Mouse (Mus musculus): ENCODE results near the gene Slc25a39. TPM values are rescaled to one million over a fixed set of nuclear protein-coding genes. Genes with fewer than 3 reads are reported as not detected.

Slc25a39 gene
- polyA plus RNA-seq, 1 experiment from 2014 or later, result 189 TPM

- peaks cover 6% of the 10 kb centered on the region; the same call in 1 of the 2 replicates for H3K36me3 ChIP-seq (ENCODE audit: control insufficient read depth, insufficient read depth, low read length)
- H3K27ac ChIP-seq (replicated peaks), result no peak overlapping the region
- H3K9me3 ChIP-seq (ENCODE audit: control insufficient read depth, low read length), result no peaks in the 10 kb centered on the region
- H3K4me3 ChIP-seq (ENCODE audit: low read depth, low read length), result no peak overlapping the region
- H3K9ac ChIP-seq (ENCODE audit: low read length), result no peak overlapping the region
- TF ChIP-seq CTCF (IDR thresholded peaks at IDR 0.05; ENCODE audit: low read depth), result no peak
- no peak for TF ChIP-seq EP300 (optimal IDR thresholded peaks at IDR 0.05)
- no peaks in the 10 kb centered on the region for H3K27me3 ChIP-seq (ENCODE audit: control insufficient read depth, insufficient read depth, low read length)
- WGBS, result 76% methylated on average over 3 of the region's 3 CpGs
- DNase-seq (ENCODE audit: low spot score), result no peak
- ATAC-seq (ENCODE audit: low FRiP score, low TSS enrichment), result no peak
- H3K4me2 ChIP-seq (replicated peaks; ENCODE audit: low read depth), result no peak overlapping the region
- H3K4me1 ChIP-seq (replicated peaks; ENCODE audit: control insufficient read depth, insufficient read depth), result peaks cover 15% of the 10 kb centered on the region
These were observed 36.6 kb upstream of the Slc25a39 start for GRCm38 (mm10) chr11:102444321-102444720.

- Histone ChIP-seq H3K4me2 (replicated peaks; ENCODE audit: low read depth) (no peak overlapping the region), H3K36me3 (ENCODE audit: control insufficient read depth, insufficient read depth, low read length) (peaks cover 6% of the 10 kb centered on the region; the same call in 1 of the 2 replicates), H3K9me3 (ENCODE audit: control insufficient read depth, low read length) (no peaks in the 10 kb centered on the region), H3K27ac (replicated peaks) (no peak overlapping the region), H3K9ac (ENCODE audit: low read length) (no peak overlapping the region), H3K4me1 (replicated peaks; ENCODE audit: control insufficient read depth, insufficient read depth) (peaks cover 15% of the 10 kb centered on the region), H3K4me3 (ENCODE audit: low read depth, low read length) (no peak overlapping the region), H3K27me3 (ENCODE audit: control insufficient read depth, insufficient read depth, low read length) (no peaks in the 10 kb centered on the region)
- ATAC-seq (ENCODE audit: low FRiP score, low TSS enrichment) (no peak), DNase-seq (ENCODE audit: low spot score) (no peak)
- WGBS, result 62% methylated on average over 10 of the region's 12 CpGs
- TF ChIP-seq EP300 (optimal IDR thresholded peaks at IDR 0.05), result no peak
- no peak for TF ChIP-seq CTCF (IDR thresholded peaks at IDR 0.05; ENCODE audit: low read depth)
These were observed 36.0 kb upstream of the Slc25a39 start for GRCm38 (mm10) chr11:102443740-102444139.

DNA sequence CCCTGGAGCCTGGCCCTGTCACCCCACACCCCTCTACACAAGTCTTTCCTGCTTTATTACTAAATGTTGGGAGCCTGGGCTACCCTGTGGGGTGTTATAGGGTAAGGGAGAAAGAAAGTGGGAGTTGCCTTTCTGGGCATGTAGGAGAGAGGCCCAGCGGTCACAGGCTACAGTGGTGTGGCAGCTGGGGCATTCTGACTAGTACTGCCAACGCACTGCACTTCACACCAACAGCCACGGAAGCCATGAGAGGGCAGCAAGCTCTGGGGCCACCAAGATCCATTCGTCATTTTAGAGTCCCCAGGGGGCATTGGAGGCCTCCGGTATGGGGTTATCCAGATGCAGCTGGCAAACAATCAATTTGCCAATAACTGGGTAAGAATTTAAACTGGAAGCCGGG is 34.3 kb upstream of the Slc25a39 start:
- peaks cover 6% of the 10 kb centered on the region; the same call in 1 of the 2 replicates for H3K36me3 ChIP-seq (ENCODE audit: control insufficient read depth, insufficient read depth, low read length)
- H3K27me3 ChIP-seq (ENCODE audit: control insufficient read depth, insufficient read depth, low read length), result no peaks in the 10 kb centered on the region
- H3K4me2 ChIP-seq (replicated peaks; ENCODE audit: low read depth), result no peak overlapping the region
- WGBS, result 84% methylated on average over 6 of the region's 6 CpGs
- no peak overlapping the region for H3K27ac ChIP-seq (replicated peaks)
- no peak for DNase-seq (ENCODE audit: low spot score)
- H3K9ac ChIP-seq (ENCODE audit: low read length), result no peak overlapping the region
- TF ChIP-seq CTCF (IDR thresholded peaks at IDR 0.05; ENCODE audit: low read depth), result no peak
- no peak for TF ChIP-seq EP300 (optimal IDR thresholded peaks at IDR 0.05)
- H3K4me1 ChIP-seq (replicated peaks; ENCODE audit: control insufficient read depth, insufficient read depth), result peaks cover 22% of the 10 kb centered on the region
- no peak for ATAC-seq (ENCODE audit: low FRiP score, low TSS enrichment)
- H3K9me3 ChIP-seq (ENCODE audit: control insufficient read depth, low read length), result no peaks in the 10 kb centered on the region
- H3K4me3 ChIP-seq (ENCODE audit: low read depth, low read length), result no peak overlapping the region

- no peak for ATAC-seq (ENCODE audit: low FRiP score, low TSS enrichment)
- peak; percentile 57 for TF ChIP-seq CTCF (IDR thresholded peaks at IDR 0.05; ENCODE audit: low read depth)
- TF ChIP-seq EP300 (optimal IDR thresholded peaks at IDR 0.05), result no peak
- Histone ChIP-seq H3K4me1 (replicated peaks; ENCODE audit: control insufficient read depth, insufficient read depth) (peaks cover 22% of the 10 kb centered on the region), H3K27me3 (ENCODE audit: control insufficient read depth, insufficient read depth, low read length) (no peaks in the 10 kb centered on the region), H3K4me3 (ENCODE audit: low read depth, low read length) (no peak overlapping the region), H3K36me3 (ENCODE audit: control insufficient read depth, insufficient read depth, low read length) (peaks cover 6% of the 10 kb centered on the region; the same call in 1 of the 2 replicates), H3K4me2 (replicated peaks; ENCODE audit: low read depth) (no peak overlapping the region), H3K9me3 (ENCODE audit: control insufficient read depth, low read length) (no peaks in the 10 kb centered on the region), H3K9ac (ENCODE audit: low read length) (no peak overlapping the region), H3K27ac (replicated peaks) (no peak overlapping the region)
- 80% methylated on average over 3 of the region's 3 CpGs for WGBS
- no peak for DNase-seq (ENCODE audit: low spot score)
These were observed 33.7 kb upstream of the Slc25a39 start for GRCm38 (mm10) chr11:102441434-102441833.

- H3K4me1 ChIP-seq (replicated peaks; ENCODE audit: control insufficient read depth, insufficient read depth), result peaks cover 11% of the 10 kb centered on the region
- ATAC-seq (ENCODE audit: low FRiP score, low TSS enrichment), result no peak
- DNase-seq (ENCODE audit: low spot score), result no peak
- no peak overlapping the region for H3K27ac ChIP-seq (replicated peaks)
- TF ChIP-seq CTCF (IDR thresholded peaks at IDR 0.05; ENCODE audit: low read depth) (no peak), EP300 (optimal IDR thresholded peaks at IDR 0.05) (no peak)
- no peak overlapping the region for H3K4me3 ChIP-seq (ENCODE audit: low read depth, low read length)
- H3K9me3 ChIP-seq (ENCODE audit: control insufficient read depth, low read length), result no peaks in the 10 kb centered on the region
- WGBS, result 96% methylated on average over 8 of the region's 8 CpGs
- no peaks in the 10 kb centered on the region for H3K27me3 ChIP-seq (ENCODE audit: control insufficient read depth, insufficient read depth, low read length)
- peaks cover 14% of the 10 kb centered on the region; the same call in 1 of the 2 replicates for H3K36me3 ChIP-seq (ENCODE audit: control insufficient read depth, insufficient read depth, low read length)
- no peak overlapping the region for H3K9ac ChIP-seq (ENCODE audit: low read length)
- no peak overlapping the region for H3K4me2 ChIP-seq (replicated peaks; ENCODE audit: low read depth)
These were observed 32.5 kb upstream of the Slc25a39 start for GRCm38 (mm10) chr11:102440255-102440654.

DNA sequence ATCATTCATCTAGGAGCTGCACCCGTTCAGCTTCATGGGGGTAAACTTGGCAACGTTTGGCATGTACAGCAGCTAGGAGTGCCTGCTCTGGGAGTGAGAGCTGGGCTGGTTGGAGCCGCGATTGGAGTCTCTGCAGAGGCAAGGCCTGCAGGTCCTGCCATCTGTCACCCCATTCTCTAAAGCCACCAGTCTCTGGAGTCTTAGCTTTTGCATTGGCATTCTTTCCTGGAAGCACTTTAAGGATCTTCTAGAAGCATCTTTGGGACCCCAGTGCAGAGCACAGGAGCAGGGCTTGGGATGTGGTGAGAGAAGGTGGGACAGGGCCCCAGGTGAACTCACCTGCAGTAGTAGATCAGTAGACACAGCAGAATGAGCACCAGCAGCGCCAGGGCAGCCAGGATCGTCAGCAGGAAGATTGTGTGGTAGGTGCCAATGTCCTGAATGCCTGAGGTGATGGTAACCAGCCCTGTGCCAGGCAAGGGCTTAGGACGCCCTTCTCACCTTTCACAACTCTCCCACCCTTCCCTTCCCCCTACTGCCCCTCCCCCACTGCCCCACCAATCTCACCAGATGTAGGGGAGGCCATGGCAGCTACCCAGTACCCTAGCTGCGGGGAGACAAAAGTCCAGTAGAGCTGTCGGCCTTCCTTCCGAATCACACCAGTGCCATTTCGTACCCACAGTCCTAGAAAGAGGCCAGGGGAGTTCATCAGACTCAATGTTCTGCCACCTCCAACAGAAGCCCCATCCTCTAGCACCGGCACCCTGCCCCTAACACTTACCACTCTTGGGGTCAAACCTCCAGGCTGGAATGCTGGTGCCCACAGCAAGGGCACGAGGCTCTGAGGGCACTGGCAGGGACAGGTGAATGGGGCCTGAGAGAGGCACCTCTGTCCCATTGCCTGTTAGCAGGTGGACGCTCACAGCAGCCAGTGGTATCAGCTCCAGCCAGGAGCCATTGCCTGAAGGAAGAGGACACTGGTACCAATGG is 31.6 kb upstream of the Slc25a39 start:
- peaks cover 17% of the 10 kb centered on the region; the same call in 1 of the 2 replicates for H3K36me3 ChIP-seq (ENCODE audit: control insufficient read depth, insufficient read depth, low read length)
- H3K4me1 ChIP-seq (replicated peaks; ENCODE audit: control insufficient read depth, insufficient read depth), result peaks cover 9% of the 10 kb centered on the region
- TF ChIP-seq CTCF (IDR thresholded peaks at IDR 0.05; ENCODE audit: low read depth) (no peak), EP300 (optimal IDR thresholded peaks at IDR 0.05) (no peak)
- no peaks in the 10 kb centered on the region for H3K9me3 ChIP-seq (ENCODE audit: control insufficient read depth, low read length)
- DNase-seq (ENCODE audit: low spot score) (no peak), ATAC-seq (ENCODE audit: low FRiP score, low TSS enrichment) (no peak)
- H3K27ac ChIP-seq (replicated peaks), result no peak overlapping the region
- H3K9ac ChIP-seq (ENCODE audit: low read length), result no peak overlapping the region
- H3K27me3 ChIP-seq (ENCODE audit: control insufficient read depth, insufficient read depth, low read length), result no peaks in the 10 kb centered on the region
- H3K4me3 ChIP-seq (ENCODE audit: low read depth, low read length), result no peak overlapping the region
- H3K4me2 ChIP-seq (replicated peaks; ENCODE audit: low read depth), result no peak overlapping the region
- WGBS, result 81% methylated on average over 14 of the region's 14 CpGs
